Mouse (Mus musculus) liver, embryonic 13.5 days (tissue): ENCODE results near the gene Slc29a3. TPM values are rescaled to one million over a fixed set of nuclear protein-coding genes. Genes with fewer than 3 reads are reported as not detected.
"Not testable (repeated sequence)": the region's sequence is repeated elsewhere in the genome, so short reads cannot be mapped to it uniquely, and the experiment has no call there.

ENCODE experiments used
- ATAC-seq: fragments of 200-750 bp; cut with Nextera tagmentation; 2 replicates; pipeline ENCODE4 v1.8.0; 2017; ENCODE audit warnings: low read depth, mild to moderate bottlenecking, moderate number of reproducible peaks, moderate library complexity
- DNase-seq: peaks from one replicate; pipeline ENCODE4 v3.0.0; 2022
- H3K27ac ChIP-seq: fragments of 300-500 bp; sonication (generic); 2 replicates; pipeline ENCODE4 v1.5.1; 2015; ENCODE audit warnings: moderate library complexity, mild to moderate bottlenecking, inconsistent platforms
- H3K27me3 ChIP-seq: fragments of 300-500 bp; sonication (generic); 2 replicates; pipeline ENCODE4 v1.6.1; 2015; ENCODE audit warnings: mild to moderate bottlenecking, inconsistent platforms
- H3K36me3 ChIP-seq: fragments of 300-500 bp; sonication (generic); 2 replicates; pipeline ENCODE4 v1.6.1; 2015; ENCODE audit warnings: mild to moderate bottlenecking, inconsistent platforms
- H3K4me1 ChIP-seq: fragments of 300-500 bp; sonication (generic); replicated peaks from 2 replicates; pipeline ENCODE4 v1.6.1; 2015; ENCODE audit warnings: inconsistent platforms
- H3K4me2 ChIP-seq: fragments of 300-500 bp; sonication (generic); 2 replicates; pipeline ENCODE4 v1.6.1; 2015; ENCODE audit warnings: inconsistent platforms, mild to moderate bottlenecking, moderate library complexity
- H3K4me3 ChIP-seq: fragments of 300-500 bp; sonication (generic); replicated peaks from 2 replicates; pipeline ENCODE4 v1.5.1; 2015; ENCODE audit warnings: mild to moderate bottlenecking, inconsistent platforms
- H3K9ac ChIP-seq: fragments of 300-500 bp; sonication (generic); 2 replicates; pipeline ENCODE4 v1.6.1; 2015; ENCODE audit warnings: mild to moderate bottlenecking, inconsistent platforms
- H3K9me3 ChIP-seq: fragments of 300-500 bp; sonication (generic); replicated peaks from 2 replicates; pipeline ENCODE4 v1.6.1; 2016; ENCODE audit warnings: inconsistent platforms
- WGBS: fragments of 180-500 bp; shearing (Covaris S2); methylation state at CpG from one replicate; pipeline ENCODE4 v1.1.7; 2015; ENCODE audit not compliant: insufficient replicate concordance; 5-methylcytosine and 5-hydroxymethylcytosine counted together
- polyA plus RNA-seq: library from polyadenylated mRNA; unstranded; fragments of >200 nt; fragmentation: Nextera tagmentation; extraction: Ambion mirVana; gene quantifications from 2 replicates; pipeline ENCODE4 v1.2.1, GENCODE M21; 2015

The Slc29a3 gene
- polyA plus RNA-seq, 1 experiment from 2014 or later = 4.3 TPM

DNA sequence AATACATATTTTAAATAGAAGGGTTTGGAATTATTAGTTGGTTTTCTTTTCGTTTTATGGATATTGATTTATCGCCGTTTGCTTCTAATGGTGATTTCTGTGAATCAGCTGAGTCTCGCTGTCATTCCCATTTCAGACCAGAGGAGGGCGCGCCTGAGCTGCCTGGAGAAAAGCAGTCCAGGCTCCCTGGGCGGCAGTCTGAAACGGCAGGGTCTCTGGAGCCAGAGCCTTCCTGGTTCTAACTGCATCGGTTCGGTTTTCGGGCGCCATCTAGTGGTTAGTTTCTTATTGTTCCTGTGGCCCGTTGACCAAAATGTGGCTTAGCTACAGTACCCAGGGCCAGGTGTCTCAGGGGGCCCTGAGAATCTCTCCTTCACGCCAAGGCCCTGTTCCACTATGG is 7.8 kb upstream of the Slc29a3 start:
- H3K4me3 ChIP-seq = no peak overlapping the region
- no peaks in the 10 kb centered on the region; the same call in 1 of the 2 replicates for H3K9me3 ChIP-seq
- no peaks in the 10 kb centered on the region for H3K36me3 ChIP-seq
- no peak overlapping the region for H3K9ac ChIP-seq
- H3K4me2 ChIP-seq = no peak overlapping the region
- H3K27me3 ChIP-seq = no peaks in the 10 kb centered on the region
- 9% methylated on average over 14 of the region's 14 CpGs for WGBS
- H3K27ac ChIP-seq = no peak overlapping the region
- peak; percentile 62 for ATAC-seq
- peak; percentile 72 for DNase-seq
- no peaks in the 10 kb centered on the region for H3K4me1 ChIP-seq

DNA sequence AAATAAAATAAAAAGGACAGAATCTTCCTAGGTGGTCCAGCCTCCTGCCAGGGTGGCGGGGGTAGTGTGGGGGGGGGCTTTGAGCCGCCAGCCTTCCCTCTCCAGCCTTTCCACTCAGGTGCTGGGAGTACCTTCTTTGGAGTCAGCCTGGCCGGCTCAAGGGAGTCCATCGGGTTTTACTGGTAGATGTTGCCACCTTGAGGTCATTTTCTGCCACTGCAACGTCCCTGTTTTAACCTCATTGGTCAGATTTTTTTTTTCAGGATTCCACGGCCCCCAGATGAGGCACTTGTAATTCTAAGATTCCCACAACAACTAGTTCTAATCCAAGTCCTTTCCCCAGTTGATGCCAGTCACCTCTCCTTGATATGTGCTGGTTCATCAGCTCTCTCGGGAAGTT is 4.4 kb upstream of the Slc29a3 start:
- no peaks in the 10 kb centered on the region for H3K36me3 ChIP-seq
- ATAC-seq (no peak), DNase-seq (peak; percentile 32)
- H3K27ac ChIP-seq = no peak overlapping the region
- 6% methylated on average over 7 of the region's 7 CpGs for WGBS
- H3K27me3 ChIP-seq = no peaks in the 10 kb centered on the region
- no peak overlapping the region for H3K4me2 ChIP-seq
- no peaks in the 10 kb centered on the region; the same call in 1 of the 2 replicates for H3K9me3 ChIP-seq
- H3K4me3 ChIP-seq = no peak overlapping the region
- H3K9ac ChIP-seq = no peak overlapping the region
- H3K4me1 ChIP-seq = peaks cover 12% of the 10 kb centered on the region

DNA sequence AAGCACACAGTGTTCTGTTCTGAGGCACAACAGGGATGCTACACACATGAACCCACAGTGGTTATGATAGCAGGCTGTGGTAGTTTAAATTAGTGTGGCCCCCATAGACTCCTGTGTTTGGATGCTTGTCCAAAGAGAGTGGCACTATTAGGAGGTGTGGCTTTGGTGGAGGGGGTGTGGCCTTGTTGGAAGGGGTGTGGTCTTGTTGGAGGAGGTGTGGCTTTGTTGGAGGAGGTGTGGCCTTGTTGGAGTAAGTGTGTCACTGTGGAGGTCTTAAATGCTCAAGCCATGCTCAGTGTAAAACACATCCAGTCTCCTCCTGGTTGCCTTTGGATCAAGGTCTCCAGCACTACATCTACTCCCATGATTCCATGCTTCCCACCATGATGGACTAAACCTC is 3.6 kb upstream of the Slc29a3 start:
- no peak for ATAC-seq
- no peak overlapping the region for H3K4me2 ChIP-seq
- no peak overlapping the region for H3K4me3 ChIP-seq
- peaks cover 20% of the 10 kb centered on the region for H3K4me1 ChIP-seq
- DNase-seq = no peak
- H3K27me3 ChIP-seq = no peaks in the 10 kb centered on the region
- no peaks in the 10 kb centered on the region for H3K36me3 ChIP-seq
- no peaks in the 10 kb centered on the region; the same call in 1 of the 2 replicates for H3K9me3 ChIP-seq
- H3K9ac ChIP-seq = no peak overlapping the region
- no peak overlapping the region for H3K27ac ChIP-seq

DNA sequence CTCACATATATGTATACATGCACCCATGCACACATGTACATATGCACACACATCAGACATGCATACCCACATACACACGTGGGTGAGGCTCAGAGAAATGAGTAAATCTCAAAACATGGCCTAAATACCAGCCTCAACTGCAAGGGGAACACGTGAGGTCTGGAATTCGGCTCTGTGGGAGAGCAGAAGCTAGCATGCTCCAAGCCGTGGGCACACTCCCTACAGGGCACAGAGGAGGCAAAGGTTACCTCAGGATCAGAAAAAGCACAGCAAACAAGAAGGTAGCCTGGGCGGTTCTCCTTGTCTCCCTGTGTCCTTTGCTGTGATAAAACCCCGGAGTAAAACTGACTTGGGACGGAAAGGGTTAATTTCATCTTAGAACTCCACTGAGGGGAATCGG is 1.3 kb upstream of the Slc29a3 start:
- DNase-seq = no peak
- Histone ChIP-seq H3K4me3 (no peak overlapping the region), H3K36me3 (no peaks in the 10 kb centered on the region), H3K27ac (no peak overlapping the region), H3K27me3 (no peaks in the 10 kb centered on the region), H3K4me1 (peaks cover 20% of the 10 kb centered on the region), H3K9me3 (no peaks in the 10 kb centered on the region; the same call in 1 of the 2 replicates), H3K9ac (no peak overlapping the region), H3K4me2 (no peak overlapping the region)
- no peak for ATAC-seq
- 74% methylated on average over 8 of the region's 8 CpGs for WGBS

DNA sequence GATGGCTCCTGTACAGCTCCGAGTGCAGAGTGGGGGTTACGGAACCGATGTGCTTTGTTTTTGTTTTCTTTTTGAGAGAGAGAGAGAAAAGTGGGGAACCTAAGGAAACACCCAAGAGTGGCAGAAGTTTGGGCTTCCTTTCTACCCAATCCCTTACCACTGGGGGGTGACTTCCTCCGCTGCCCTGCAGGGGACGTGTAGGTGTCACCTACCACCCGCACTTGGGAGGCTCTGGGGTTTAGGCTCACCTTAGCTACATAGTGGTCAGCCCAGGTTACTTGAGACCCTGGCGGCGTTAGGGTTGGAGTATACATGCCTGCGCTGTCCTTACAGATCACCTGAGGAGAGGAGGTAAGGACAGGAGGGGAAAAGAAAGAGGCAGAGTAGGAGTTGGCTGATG is 667 bp upstream of the Slc29a3 start:
- Histone ChIP-seq H3K27me3 (no peaks in the 10 kb centered on the region), H3K4me1 (peaks cover 20% of the 10 kb centered on the region), H3K4me3 (no peak overlapping the region), H3K36me3 (no peaks in the 10 kb centered on the region), H3K4me2 (peak overlapping the region; percentile 83), H3K27ac (no peak overlapping the region), H3K9me3 (no peaks in the 10 kb centered on the region; the same call in 1 of the 2 replicates), H3K9ac (peak overlapping the region; percentile 57; the same call in 1 of the 2 replicates)
- WGBS = 79% methylated on average over 9 of the region's 9 CpGs
- DNase-seq = no peak
- no peak for ATAC-seq

DNA sequence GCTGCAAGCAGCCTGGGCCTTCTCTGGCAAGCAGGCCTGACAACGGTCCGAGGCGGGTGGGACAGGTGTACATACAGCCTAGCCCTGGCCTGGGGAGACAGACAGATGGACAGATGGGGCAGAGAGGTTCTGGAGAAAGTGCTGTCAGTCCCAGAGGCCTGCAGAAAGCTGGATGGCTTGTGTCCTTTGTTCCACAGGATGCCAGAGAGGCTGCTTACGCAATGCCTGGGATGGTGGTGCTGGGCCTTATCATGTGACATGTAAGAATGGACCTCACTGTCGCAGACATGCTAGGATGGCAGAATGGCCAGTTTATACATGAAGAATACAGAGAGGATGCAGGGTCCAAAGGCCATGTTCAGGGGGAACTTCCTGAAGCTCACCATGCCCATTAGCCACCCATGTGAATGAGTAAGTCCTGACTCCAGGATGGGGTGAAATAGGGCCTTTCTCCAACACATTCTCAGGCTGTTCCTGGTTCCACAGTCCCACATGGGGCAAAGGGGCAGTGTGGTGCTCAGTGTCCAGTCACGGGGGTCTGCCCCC is 4.9 kb downstream of the Slc29a3 start:
- Histone ChIP-seq H3K9me3 (no peaks in the 10 kb centered on the region), H3K9ac (no peak overlapping the region), H3K4me3 (no peak overlapping the region), H3K36me3 (no peaks in the 10 kb centered on the region), H3K4me1 (peaks cover 18% of the 10 kb centered on the region), H3K4me2 (no peak overlapping the region), H3K27ac (no peak overlapping the region), H3K27me3 (no peaks in the 10 kb centered on the region)
- DNase-seq (no peak), ATAC-seq (no peak)
- 70% methylated on average over 6 of the region's 6 CpGs for WGBS

DNA sequence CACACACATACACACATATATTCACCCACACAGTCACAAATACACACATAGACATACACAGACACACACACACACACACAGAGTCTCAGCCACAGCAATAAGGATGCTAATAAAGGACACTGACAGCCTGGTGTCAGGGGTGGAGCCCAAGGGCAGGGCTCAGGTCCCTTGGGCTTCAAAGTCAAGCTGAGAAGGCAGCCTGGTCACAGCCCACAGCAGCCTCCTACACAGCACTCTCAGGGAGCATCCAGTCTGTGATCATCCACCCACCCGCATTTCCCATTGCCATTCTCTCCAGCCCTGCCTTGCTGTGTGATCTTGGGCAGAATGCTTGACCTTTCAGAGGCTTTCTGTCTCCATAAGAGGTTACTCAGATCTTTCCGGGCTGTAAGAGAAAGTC is 6.1 kb downstream of the Slc29a3 start:
- Histone ChIP-seq H3K27ac (no peak overlapping the region), H3K27me3 (no peaks in the 10 kb centered on the region), H3K9me3 (no peaks in the 10 kb centered on the region), H3K9ac (no peak overlapping the region), H3K4me1 (peaks cover 8% of the 10 kb centered on the region), H3K4me2 (no peak overlapping the region), H3K36me3 (no peaks in the 10 kb centered on the region; the same call in 1 of the 2 replicates), H3K4me3 (no peak overlapping the region)
- WGBS = 67% methylated on average over 2 of the region's 2 CpGs
- DNase-seq (no peak), ATAC-seq (no peak)

DNA sequence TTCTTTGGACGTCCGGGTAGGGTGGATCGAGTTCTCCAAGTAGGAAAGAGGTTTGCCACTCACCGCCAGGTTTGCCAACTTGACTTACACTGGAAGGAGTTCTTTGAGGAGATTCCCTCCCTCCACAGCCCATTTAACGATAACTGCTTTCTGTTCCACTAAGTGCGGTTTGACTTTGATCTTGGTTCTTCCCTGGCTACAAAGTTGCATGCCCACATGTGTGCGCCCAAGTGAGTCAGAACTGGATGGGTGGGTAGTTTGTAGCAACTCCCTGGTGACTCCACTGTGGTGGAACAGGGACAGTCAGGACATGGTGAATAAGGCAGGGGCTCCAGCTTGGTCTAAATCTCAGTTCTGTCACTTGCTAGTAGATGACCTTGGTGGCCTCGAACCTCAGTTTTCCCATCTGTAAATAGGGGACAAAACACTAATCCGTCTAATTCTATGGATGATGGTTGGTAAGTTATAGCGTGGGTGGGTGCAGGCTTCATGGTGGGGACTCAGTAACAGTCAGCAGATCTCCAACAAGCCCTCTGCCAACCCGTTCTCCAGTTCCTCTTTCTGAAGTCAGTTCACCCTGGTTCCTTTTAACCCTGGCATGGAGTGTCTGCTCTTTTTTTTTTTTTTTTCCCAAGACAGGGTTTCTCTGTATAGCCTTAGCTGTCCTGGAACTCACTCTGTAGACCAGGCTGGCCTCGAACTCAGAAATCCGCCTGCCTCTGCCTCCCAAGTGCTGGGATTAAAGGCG is 7.9 kb downstream of the Slc29a3 start:
- Histone ChIP-seq H3K9me3 (no peaks in the 10 kb centered on the region), H3K9ac (no peak overlapping the region), H3K36me3 (no peaks in the 10 kb centered on the region; the same call in 1 of the 2 replicates), H3K4me2 (no peak overlapping the region), H3K27ac (no peak overlapping the region), H3K27me3 (no peaks in the 10 kb centered on the region), H3K4me3 (no peak overlapping the region), H3K4me1 (peaks cover 5% of the 10 kb centered on the region; the same call in 1 of the 2 replicates)
- ATAC-seq = no peak
- WGBS = 69% methylated on average over 14 of the region's 14 CpGs
- no peak for DNase-seq

DNA sequence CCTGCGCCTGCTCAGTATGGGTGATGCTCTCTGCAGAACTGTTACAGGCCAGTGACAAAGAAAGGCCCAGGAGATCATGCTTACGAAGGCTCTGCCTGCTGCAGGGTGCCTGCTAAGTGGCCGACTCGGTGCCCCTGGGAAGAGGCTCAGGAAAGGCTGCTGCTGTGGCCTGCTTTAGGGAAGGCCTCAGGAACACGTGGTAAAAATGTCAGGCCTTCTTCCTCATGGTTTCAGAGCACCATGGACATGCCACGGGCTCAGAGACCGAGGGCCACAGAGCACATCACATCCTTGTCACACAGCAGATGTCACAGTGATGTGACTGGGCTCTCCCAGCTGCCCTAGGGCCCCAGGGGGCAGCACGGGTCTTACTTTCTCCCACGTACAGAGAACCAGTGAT is 8.9 kb downstream of the Slc29a3 start:
- DNase-seq (no peak), ATAC-seq (no peak)
- Histone ChIP-seq H3K27me3 (no peaks in the 10 kb centered on the region), H3K27ac (no peak overlapping the region), H3K4me1 (peaks cover 5% of the 10 kb centered on the region; the same call in 1 of the 2 replicates), H3K4me3 (no peak overlapping the region), H3K36me3 (no peaks in the 10 kb centered on the region; the same call in 1 of the 2 replicates), H3K9ac (no peak overlapping the region), H3K4me2 (no peak overlapping the region), H3K9me3 (no peaks in the 10 kb centered on the region)
- WGBS = 57% methylated on average over 9 of the region's 9 CpGs

DNA sequence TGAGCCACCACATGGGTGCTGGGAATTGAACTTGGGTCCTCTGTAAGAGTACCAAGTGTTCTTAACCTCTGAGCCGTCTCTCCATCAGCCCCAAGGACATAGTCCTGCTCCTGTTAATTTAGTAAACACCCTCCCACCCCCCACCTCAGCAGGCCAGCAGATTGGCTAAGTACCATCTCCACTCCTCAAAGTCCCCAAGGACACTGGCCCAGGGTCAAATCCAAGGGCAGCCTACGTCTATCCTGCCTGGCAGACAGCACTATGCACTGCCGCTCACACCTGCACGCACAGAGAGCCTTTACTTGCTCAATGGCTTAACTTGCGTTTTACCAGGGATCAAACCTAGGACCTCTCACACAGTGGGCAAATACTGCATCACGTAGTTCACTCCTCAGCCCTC is 9.7 kb downstream of the Slc29a3 start:
- no peaks in the 10 kb centered on the region for H3K27me3 ChIP-seq
- no peak overlapping the region for H3K9ac ChIP-seq
- WGBS = 78% methylated on average over 6 of the region's 6 CpGs
- no peaks in the 10 kb centered on the region; the same call in 1 of the 2 replicates for H3K36me3 ChIP-seq
- ATAC-seq (no peak), DNase-seq (no peak)
- peaks cover 5% of the 10 kb centered on the region; the same call in 1 of the 2 replicates for H3K4me1 ChIP-seq
- no peak overlapping the region for H3K27ac ChIP-seq
- H3K4me2 ChIP-seq = no peak overlapping the region
- H3K4me3 ChIP-seq = no peak overlapping the region
- H3K9me3 ChIP-seq = no peaks in the 10 kb centered on the region

DNA sequence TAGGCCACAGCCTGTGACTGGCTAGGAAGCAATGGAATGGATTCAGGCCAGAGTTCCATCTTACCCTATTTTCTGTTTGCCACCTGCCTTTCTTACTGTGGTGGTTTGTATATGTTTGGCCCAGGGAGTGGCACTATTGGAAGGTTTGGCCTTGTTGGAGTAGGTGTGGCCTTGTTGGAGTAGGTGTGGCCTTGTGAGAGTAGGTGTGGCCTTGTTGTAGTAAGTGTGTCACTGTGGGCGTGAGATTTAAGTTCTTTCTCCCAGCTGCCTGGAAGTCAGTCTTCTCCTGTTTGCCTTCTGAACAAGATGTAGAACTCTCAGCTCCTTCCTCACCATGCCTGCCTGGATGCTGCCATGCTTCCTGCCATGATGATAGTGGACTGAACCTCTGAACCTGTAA is 10.3 kb downstream of the Slc29a3 start:
- not testable (repeated sequence) for H3K36me3 ChIP-seq, H3K9ac ChIP-seq, H3K27me3 ChIP-seq, DNase-seq, H3K4me3 ChIP-seq, H3K4me2 ChIP-seq, H3K27ac ChIP-seq, H3K9me3 ChIP-seq, H3K4me1 ChIP-seq, ATAC-seq
- WGBS = 59% methylated on average over 1 of the region's 1 CpGs

DNA sequence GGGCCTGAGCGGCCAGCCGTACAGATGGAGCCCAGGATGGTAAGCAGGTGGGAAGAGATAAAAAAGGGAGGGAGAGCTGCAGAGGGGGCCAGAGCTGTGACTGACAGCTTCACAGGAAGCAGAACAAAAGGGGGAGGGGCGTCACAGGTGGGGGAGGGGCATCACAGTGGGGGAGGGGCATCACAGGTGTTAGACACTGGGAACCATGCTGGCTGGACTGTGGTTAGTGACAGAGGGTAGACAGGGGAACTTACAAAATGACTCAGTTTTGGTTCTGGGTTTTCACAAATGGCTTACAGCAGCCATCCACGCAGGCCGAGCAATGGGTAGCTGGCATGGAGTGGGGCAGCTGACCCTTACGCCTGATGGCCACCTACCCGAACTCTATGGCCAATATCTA is 11.2 kb downstream of the Slc29a3 start:
- Histone ChIP-seq H3K27me3 (no peaks in the 10 kb centered on the region), H3K27ac (no peak overlapping the region), H3K4me1 (no peaks in the 10 kb centered on the region; the same call in 1 of the 2 replicates), H3K9ac (no peak overlapping the region), H3K9me3 (no peaks in the 10 kb centered on the region), H3K4me3 (no peak overlapping the region), H3K36me3 (no peaks in the 10 kb centered on the region; the same call in 1 of the 2 replicates), H3K4me2 (no peak overlapping the region)
- ATAC-seq (no peak), DNase-seq (no peak)
- WGBS = 59% methylated on average over 7 of the region's 7 CpGs
